Mouse (Mus musculus): ENCODE measurements around the gene Ces1e. TPM values are rescaled to one million over a fixed set of nuclear protein-coding genes. Genes with fewer than 3 reads are reported as not detected.
"Not testable (repeated sequence)": the region's sequence is repeated elsewhere in the genome, so short reads cannot be mapped to it uniquely, and the experiment has no call there.

Gene Ces1e
- polyA plus RNA-seq, 1 experiment from 2014 or later: not detected

DNA sequence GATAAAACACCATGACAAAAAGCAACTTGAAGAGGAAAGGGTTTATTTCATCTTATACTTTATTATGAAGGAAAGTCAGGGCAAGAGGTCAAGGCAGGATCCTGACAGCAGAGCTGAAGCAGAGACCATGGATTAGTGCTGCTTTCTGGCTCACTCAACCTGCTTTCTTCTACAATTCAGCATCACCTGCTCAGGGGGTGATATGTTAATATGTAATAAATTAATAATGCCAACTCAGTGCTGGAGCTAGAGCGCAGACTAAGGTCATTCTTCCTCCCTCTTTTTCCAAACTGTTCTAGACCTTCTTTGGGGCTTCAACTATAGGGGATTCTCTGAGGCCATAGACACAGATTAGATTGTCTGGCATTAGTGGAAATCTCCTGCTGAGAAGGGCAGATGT is 6.3 kb upstream of the Ces1e start:
- Histone ChIP-seq H3K4me3 (ENCODE audit: low read depth, low read length) (no peak overlapping the region), H3K27ac (ENCODE audit: low read depth, low read length) (no peak overlapping the region), H3K9me3 (ENCODE audit: control insufficient read depth, low read length) (no peaks in the 10 kb centered on the region), H3K4me1 (replicated peaks; ENCODE audit: control insufficient read depth, insufficient read depth, low read length) (no peaks in the 10 kb centered on the region), H3K36me3 (ENCODE audit: control insufficient read depth, insufficient read depth, low read length) (no peaks in the 10 kb centered on the region), H3K4me2 (ENCODE audit: low read depth, low read length, severe bottlenecking) (no peak overlapping the region), H3K9ac (ENCODE audit: low read length) (no peak overlapping the region), H3K27me3 (ENCODE audit: control insufficient read depth, insufficient read depth, low read length) (no peaks in the 10 kb centered on the region)
- 86% methylated on average over 1 of the region's 1 CpGs for WGBS
- DNase-seq (ENCODE audit: low spot score) (no peak), ATAC-seq (replicated peaks; ENCODE audit: low FRiP score) (no peak)

DNA sequence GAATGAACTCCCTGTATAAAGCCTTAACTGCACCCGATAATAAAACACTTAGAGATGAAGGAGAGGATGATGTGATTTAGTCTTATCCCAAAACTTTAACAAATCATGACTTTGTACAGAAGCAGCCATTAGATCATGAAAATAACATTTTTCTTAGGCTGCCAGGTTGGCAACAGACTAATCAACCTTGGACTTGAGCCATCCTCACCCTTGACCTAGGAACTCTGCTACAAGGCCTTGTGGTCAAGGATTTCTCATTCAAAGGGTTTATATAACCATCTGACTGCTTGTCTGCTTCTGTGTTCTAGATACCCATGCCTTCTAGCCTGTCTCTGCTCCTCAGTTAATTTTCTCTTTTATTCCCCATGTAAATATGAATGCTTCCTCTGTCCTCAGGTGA is 5.3 kb upstream of the Ces1e start:
- no peaks in the 10 kb centered on the region for H3K36me3 ChIP-seq (ENCODE audit: control insufficient read depth, insufficient read depth, low read length)
- no peaks in the 10 kb centered on the region for H3K9me3 ChIP-seq (ENCODE audit: control insufficient read depth, low read length)
- WGBS: 92% methylated on average over 1 of the region's 1 CpGs
- H3K27ac ChIP-seq (ENCODE audit: low read depth, low read length): no peak overlapping the region
- no peak overlapping the region for H3K4me3 ChIP-seq (ENCODE audit: low read depth, low read length)
- no peak overlapping the region for H3K9ac ChIP-seq (ENCODE audit: low read length)
- DNase-seq (ENCODE audit: low spot score): no peak
- H3K27me3 ChIP-seq (ENCODE audit: control insufficient read depth, insufficient read depth, low read length): no peaks in the 10 kb centered on the region
- H3K4me2 ChIP-seq (ENCODE audit: low read depth, low read length, severe bottlenecking): no peak overlapping the region
- no peaks in the 10 kb centered on the region for H3K4me1 ChIP-seq (replicated peaks; ENCODE audit: control insufficient read depth, insufficient read depth, low read length)
- ATAC-seq (replicated peaks; ENCODE audit: low FRiP score): no peak

DNA sequence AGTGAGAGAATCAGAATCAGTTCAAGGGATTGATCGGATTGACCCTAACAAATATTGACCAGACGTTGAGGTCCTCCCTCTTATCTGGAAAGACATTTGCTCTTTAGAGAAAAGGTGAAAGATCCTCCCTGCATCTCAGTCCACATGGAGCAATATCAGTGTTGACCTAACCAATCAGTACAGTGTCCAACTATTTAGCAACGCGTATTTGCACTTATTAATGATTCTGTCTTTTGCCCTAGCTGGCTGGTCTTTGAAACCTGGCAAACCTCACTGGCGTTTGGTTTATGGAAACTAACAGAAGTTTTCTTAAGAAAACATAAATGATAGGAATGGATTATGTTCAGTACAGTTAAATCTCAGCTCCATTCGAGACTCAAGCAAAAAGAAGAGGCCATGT is 4.6 kb upstream of the Ces1e start:
- no peaks in the 10 kb centered on the region for H3K36me3 ChIP-seq (ENCODE audit: control insufficient read depth, insufficient read depth, low read length)
- no peak overlapping the region for H3K9ac ChIP-seq (ENCODE audit: low read length)
- 81% methylated on average over 6 of the region's 6 CpGs for WGBS
- DNase-seq (ENCODE audit: low spot score) (no peak), ATAC-seq (replicated peaks; ENCODE audit: low FRiP score) (no peak)
- H3K4me1 ChIP-seq (replicated peaks; ENCODE audit: control insufficient read depth, insufficient read depth, low read length): no peaks in the 10 kb centered on the region
- no peak overlapping the region for H3K27ac ChIP-seq (ENCODE audit: low read depth, low read length)
- H3K9me3 ChIP-seq (ENCODE audit: control insufficient read depth, low read length): no peaks in the 10 kb centered on the region
- no peak overlapping the region for H3K4me2 ChIP-seq (ENCODE audit: low read depth, low read length, severe bottlenecking)
- no peaks in the 10 kb centered on the region for H3K27me3 ChIP-seq (ENCODE audit: control insufficient read depth, insufficient read depth, low read length)
- H3K4me3 ChIP-seq (ENCODE audit: low read depth, low read length): no peak overlapping the region

DNA sequence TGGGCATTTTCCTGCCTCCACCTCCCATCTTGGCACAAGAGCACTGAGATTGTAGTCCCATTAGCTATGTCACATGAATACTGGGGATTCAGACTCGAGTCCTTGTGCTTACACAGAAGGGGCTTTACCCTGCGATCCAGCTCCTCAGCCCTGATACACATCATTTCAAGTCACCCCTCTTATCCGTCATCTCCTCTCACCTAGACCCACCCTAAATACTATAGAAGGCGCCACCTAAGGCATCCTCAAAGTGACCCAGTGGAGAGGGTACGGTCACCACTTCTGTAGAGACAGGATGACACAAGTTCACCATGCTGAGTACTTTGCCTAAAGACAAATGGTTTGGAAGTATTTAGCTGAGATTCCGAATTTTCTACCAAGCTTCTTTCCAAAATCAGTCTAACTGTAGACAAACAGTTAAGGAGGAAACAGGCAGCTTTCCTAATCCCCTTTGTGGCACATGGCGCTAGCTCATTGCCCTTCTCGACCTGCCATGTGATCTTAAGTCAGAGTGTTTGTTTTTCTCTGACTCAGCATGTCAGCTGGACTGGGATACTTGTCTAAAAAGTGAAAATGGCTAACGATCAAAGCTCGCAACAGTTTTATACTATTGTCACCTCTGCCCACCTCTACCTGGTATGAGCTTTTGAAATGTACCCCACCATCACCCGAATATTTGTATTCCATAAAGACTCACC is 597 bp downstream of the Ces1e start:
- Histone ChIP-seq H3K27me3 (ENCODE audit: control insufficient read depth, insufficient read depth, low read length) (no peaks in the 10 kb centered on the region), H3K4me2 (ENCODE audit: low read depth, low read length, severe bottlenecking) (no peak overlapping the region), H3K36me3 (ENCODE audit: control insufficient read depth, insufficient read depth, low read length) (no peaks in the 10 kb centered on the region), H3K9me3 (ENCODE audit: control insufficient read depth, low read length) (no peaks in the 10 kb centered on the region), H3K9ac (ENCODE audit: low read length) (no peak overlapping the region), H3K4me1 (replicated peaks; ENCODE audit: control insufficient read depth, insufficient read depth, low read length) (no peaks in the 10 kb centered on the region), H3K4me3 (ENCODE audit: low read depth, low read length) (no peak overlapping the region), H3K27ac (ENCODE audit: low read depth, low read length) (no peak overlapping the region)
- WGBS: 72% methylated on average over 11 of the region's 11 CpGs
- no peak for ATAC-seq (replicated peaks; ENCODE audit: low FRiP score)
- DNase-seq (ENCODE audit: low spot score): no peak

DNA sequence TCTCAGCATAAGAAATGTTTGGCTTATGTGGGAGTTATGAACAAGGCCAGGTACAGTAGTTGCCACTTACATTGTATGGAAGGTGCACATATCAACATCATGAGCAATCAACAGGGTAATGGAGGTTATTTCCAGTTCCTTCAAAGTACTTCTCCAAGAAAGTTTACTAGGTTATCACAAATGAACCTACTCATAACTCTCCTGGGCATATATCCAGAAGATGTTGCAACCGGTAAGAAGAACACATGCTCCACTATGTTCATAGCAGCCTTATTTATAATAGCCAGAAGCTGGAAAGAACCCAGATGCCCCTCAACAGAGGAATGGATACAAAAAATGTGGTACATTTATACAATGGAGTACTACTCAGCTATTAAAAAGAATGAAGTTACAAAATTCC is 2.9 kb downstream of the Ces1e start:
- not testable (repeated sequence) for H3K9ac ChIP-seq (ENCODE audit: low read length); H3K4me1 ChIP-seq (replicated peaks; ENCODE audit: control insufficient read depth, insufficient read depth, low read length); DNase-seq (ENCODE audit: low spot score); H3K4me3 ChIP-seq (ENCODE audit: low read depth, low read length); H3K36me3 ChIP-seq (ENCODE audit: control insufficient read depth, insufficient read depth, low read length); H3K27me3 ChIP-seq (ENCODE audit: control insufficient read depth, insufficient read depth, low read length); H3K9me3 ChIP-seq (ENCODE audit: control insufficient read depth, low read length); H3K27ac ChIP-seq (ENCODE audit: low read depth, low read length); H3K4me2 ChIP-seq (ENCODE audit: low read depth, low read length, severe bottlenecking); ATAC-seq (replicated peaks; ENCODE audit: low FRiP score)
- 97% methylated on average over 1 of the region's 1 CpGs for WGBS

DNA sequence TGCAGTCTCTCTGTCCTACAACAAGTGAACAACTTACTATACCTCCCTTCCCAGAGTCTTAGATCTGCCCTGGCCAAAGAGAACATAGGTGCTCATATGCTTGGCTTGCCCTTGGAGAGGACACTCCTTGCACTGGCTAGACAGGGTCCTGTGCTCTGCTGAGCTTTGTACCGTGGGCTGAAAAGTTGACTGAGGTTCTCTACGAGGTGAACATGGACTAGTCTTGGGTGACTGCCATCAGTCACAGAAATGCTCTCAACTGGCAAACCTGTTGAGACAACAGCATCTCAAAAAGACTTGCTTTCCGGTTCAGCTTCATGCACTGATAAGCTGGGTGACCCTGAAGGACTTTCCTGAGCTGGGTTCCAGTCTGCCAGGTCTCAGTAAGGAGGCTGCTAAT is 7.5 kb downstream of the Ces1e start:
- Histone ChIP-seq H3K9me3 (ENCODE audit: control insufficient read depth, low read length) (no peaks in the 10 kb centered on the region), H3K27ac (ENCODE audit: low read depth, low read length) (no peak overlapping the region), H3K36me3 (ENCODE audit: control insufficient read depth, insufficient read depth, low read length) (no peaks in the 10 kb centered on the region), H3K9ac (ENCODE audit: low read length) (no peak overlapping the region), H3K4me2 (ENCODE audit: low read depth, low read length, severe bottlenecking) (no peak overlapping the region), H3K4me1 (replicated peaks; ENCODE audit: control insufficient read depth, insufficient read depth, low read length) (no peaks in the 10 kb centered on the region), H3K4me3 (ENCODE audit: low read depth, low read length) (no peak overlapping the region), H3K27me3 (ENCODE audit: control insufficient read depth, insufficient read depth, low read length) (no peaks in the 10 kb centered on the region)
- ATAC-seq (replicated peaks; ENCODE audit: low FRiP score) (no peak), DNase-seq (ENCODE audit: low spot score) (no peak)
- WGBS: 81% methylated on average over 3 of the region's 3 CpGs

DNA sequence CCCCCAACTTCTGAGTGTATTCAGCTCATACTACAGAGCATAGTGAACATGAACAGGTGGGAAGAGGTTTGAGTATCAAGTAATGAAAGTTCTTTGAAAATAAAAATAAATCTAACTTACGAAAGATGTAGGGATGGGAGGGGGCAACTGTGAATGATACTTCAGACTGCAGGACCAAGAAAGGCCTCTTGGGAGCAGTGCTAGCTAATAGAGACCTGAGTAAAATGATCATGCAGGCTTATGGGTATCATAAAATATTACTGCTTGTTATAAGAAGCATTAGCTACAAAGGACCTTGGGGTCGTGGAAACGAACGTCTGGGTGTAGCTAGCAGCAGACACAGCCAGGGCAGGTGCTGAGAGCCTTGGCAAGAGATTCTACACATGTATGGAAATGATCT is 11.6 kb downstream of the Ces1e start:
- Histone ChIP-seq H3K9me3 (ENCODE audit: control insufficient read depth, low read length) (no peaks in the 10 kb centered on the region), H3K9ac (ENCODE audit: low read length) (no peak overlapping the region), H3K36me3 (ENCODE audit: control insufficient read depth, insufficient read depth, low read length) (no peaks in the 10 kb centered on the region), H3K4me2 (ENCODE audit: low read depth, low read length, severe bottlenecking) (no peak overlapping the region), H3K27ac (ENCODE audit: low read depth, low read length) (no peak overlapping the region), H3K4me1 (replicated peaks; ENCODE audit: control insufficient read depth, insufficient read depth, low read length) (no peaks in the 10 kb centered on the region), H3K4me3 (ENCODE audit: low read depth, low read length) (no peak overlapping the region), H3K27me3 (ENCODE audit: control insufficient read depth, insufficient read depth, low read length) (no peaks in the 10 kb centered on the region)
- WGBS: 86% methylated on average over 4 of the region's 4 CpGs
- ATAC-seq (replicated peaks; ENCODE audit: low FRiP score) (no peak), DNase-seq (ENCODE audit: low spot score) (no peak)

DNA sequence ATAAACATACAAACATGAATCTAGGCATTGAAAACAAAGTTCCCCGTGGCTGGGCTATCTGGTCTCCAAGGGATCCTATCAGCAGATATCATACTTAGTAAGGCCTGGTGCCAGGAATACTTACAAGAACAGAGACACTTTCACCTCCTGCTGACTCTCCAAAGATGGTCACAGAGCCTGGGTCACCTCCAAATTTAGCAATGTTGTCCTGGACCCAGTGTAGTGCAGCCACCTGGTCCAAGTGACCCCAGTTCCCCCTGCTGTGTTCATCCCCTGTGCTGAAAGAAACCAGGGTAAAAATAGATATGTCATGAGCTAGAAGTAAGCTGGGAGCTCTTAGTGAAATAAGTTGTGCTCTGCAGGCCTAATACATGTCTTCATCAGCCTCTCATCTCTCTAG is 12.0 kb downstream of the Ces1e start:
- ATAC-seq (replicated peaks; ENCODE audit: low FRiP score): no peak
- H3K4me3 ChIP-seq (ENCODE audit: low read depth, low read length): no peak overlapping the region

DNA sequence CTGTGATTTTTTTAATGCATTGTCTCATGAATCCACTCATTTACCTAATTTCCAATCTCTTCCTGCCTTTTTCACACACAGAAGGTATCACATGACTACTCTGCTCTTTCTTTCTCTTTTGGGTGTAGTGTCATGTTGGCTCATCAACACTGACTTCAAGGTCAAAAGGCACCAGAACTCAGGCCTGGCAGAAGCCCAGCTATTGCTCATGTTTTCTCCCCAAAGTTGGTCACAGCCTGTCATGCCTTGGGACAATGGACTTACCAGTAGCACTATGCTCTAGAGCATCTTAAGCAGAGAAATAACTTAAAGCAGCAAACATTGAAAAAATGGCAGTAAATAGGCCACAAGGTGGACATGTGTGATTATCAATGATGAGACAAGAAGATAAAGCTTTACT is 18.3 kb downstream of the Ces1e start:
- Histone ChIP-seq H3K9ac (ENCODE audit: low read length) (no peak overlapping the region), H3K36me3 (ENCODE audit: control insufficient read depth, insufficient read depth, low read length) (no peaks in the 10 kb centered on the region), H3K4me3 (ENCODE audit: low read depth, low read length) (no peak overlapping the region), H3K27ac (ENCODE audit: low read depth, low read length) (no peak overlapping the region), H3K9me3 (ENCODE audit: control insufficient read depth, low read length) (no peaks in the 10 kb centered on the region), H3K4me1 (replicated peaks; ENCODE audit: control insufficient read depth, insufficient read depth, low read length) (no peaks in the 10 kb centered on the region), H3K27me3 (ENCODE audit: control insufficient read depth, insufficient read depth, low read length) (no peaks in the 10 kb centered on the region), H3K4me2 (ENCODE audit: low read depth, low read length, severe bottlenecking) (no peak overlapping the region)
- DNase-seq (ENCODE audit: low spot score) (no peak), ATAC-seq (replicated peaks; ENCODE audit: low FRiP score) (no peak)

More for the DNA sequence above, 12.0 kb downstream of the Ces1e start:
- WGBS: 86% methylated on average over 1 of the region's 1 CpGs
- no peak for DNase-seq (ENCODE audit: low spot score)
- Histone ChIP-seq H3K36me3 (ENCODE audit: control insufficient read depth, insufficient read depth, low read length) (no peaks in the 10 kb centered on the region), H3K27me3 (ENCODE audit: control insufficient read depth, insufficient read depth, low read length) (no peaks in the 10 kb centered on the region), H3K4me1 (replicated peaks; ENCODE audit: control insufficient read depth, insufficient read depth, low read length) (no peaks in the 10 kb centered on the region), H3K4me2 (ENCODE audit: low read depth, low read length, severe bottlenecking) (no peak overlapping the region), H3K9me3 (ENCODE audit: control insufficient read depth, low read length) (no peaks in the 10 kb centered on the region), H3K27ac (ENCODE audit: low read depth, low read length) (no peak overlapping the region), H3K9ac (ENCODE audit: low read length) (no peak overlapping the region)
